Mouse (Mus musculus): ENCODE results near the gene Utp3. TPM values are rescaled to one million over a fixed set of nuclear protein-coding genes. Genes with fewer than 3 reads are reported as not detected.

The Utp3 gene
- polyA plus RNA-seq (2017; shearing (Covaris generic)) = 96.1 TPM

DNA sequence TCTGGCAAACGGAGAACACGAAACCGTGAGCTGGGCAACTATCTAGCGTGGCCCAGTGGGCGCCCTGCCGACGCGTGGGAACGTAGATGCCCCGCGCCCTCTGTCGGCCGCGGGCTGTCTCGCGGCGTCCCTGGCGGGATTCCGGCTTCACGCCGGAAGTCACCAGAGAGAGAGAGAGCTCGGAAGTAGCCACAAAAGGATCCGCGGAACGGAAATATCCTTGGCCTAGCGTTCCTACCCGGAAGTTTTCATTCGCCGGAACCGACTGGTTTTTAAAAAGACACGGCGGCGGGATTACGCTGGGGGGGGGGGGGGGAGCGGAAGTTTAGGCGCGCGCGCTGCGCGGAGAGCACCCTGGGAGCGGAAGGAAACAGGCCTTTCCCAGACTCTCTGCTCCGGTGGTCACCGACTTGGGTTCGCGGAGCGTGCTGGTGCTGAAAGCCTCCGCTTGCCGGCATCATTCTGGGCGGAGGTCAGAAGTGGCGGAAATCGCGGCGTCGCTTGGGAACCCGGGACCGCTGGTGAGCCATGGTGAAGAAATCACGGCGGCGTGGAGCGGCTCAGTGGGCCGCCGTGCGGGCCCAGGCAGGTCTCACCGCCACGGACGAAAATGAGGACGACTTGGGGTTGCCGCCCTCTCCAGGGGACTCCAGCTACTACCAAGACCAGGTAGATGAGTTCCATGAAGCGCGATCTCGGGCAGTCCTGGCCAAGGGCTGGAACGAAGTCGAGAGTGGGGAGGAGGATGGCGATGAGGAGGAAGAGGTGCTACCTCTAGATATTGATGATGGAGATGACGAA, at the start of gene Utp3:
Utp3 (plus strand) TSS at position 377 of the 801 bp plus-strand sequence.

DNA sequence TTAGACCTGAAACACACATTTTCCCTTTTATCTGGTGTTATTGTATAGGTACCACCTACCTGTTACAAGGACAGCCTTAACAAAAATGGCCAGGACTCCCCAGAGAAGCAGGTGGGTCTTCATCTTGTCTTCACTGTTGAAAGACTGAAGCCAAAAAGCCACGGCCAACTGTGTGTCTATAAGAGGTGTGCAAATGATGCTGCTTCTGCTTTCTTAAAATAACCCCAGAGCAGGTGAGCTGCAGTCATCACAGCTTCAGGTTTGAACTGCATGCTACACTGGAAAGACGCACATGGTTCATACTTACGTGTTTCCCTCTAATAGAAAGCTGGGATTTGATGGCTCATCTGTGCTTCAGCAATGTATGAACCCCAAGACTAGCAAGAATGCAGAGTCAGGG, 26.6 kb upstream of the Utp3 start, which contains the start of gene Jchain:
Jchain (minus strand) TSS at position 235 of the 400 bp plus-strand sequence.

DNA sequence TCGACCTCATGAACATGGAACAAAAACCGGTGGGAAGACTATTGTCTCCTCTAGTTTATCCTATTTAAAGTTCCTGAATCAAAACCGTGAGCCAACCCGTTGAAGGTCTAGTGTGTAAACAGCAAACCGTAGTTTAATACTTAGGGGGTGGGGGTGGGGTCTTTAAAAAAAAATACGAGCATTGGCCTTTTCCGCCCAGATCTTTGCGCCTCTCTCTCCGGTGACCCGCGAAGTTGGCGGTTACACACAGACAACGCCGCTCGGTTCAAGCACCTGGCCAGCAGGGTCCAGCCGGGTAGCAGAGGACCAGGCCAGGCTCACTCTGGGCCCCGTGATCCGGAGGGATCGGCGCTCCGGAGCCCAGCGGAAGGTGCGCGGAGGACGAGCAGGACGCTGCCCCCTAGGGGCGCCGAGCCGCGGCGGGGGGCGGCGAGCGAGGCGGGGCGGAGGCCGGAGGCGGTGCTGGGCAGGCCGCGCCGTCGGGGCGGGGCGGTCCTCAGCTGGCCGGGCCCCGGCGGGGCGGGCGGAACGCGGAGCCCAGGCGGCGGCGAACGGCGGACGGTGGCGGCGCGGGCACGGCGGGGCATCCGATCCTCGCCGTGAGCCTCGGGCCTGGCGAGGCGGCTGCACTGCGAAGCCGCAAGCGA, 10.4 kb downstream of the Utp3 start, which contains the start of gene Rufy3:
Rufy3 (plus strand) TSS at position 540 of the 647 bp plus-strand sequence.

Other genes with a start within 250 kb of the Utp3 start
- not detected for gene Prol1, start 237.2 kb upstream of the Utp3 start, polyA plus RNA-seq (2017; shearing (Covaris generic))
- gene Amtn, start 178.4 kb upstream of the Utp3 start, polyA plus RNA-seq (2017; shearing (Covaris generic)) = not detected
- not detected for gene Ambn, start 98.5 kb upstream of the Utp3 start, polyA plus RNA-seq (2017; shearing (Covaris generic))
- gene Enam, start 66.5 kb upstream of the Utp3 start, polyA plus RNA-seq (2017; shearing (Covaris generic)) = not detected
- gene Jchain, start 26.6 kb upstream of the Utp3 start, polyA plus RNA-seq (2017; shearing (Covaris generic)) = 1.2 TPM
- 10.1 TPM for gene Rufy3, start 10.6 kb downstream of the Utp3 start, polyA plus RNA-seq (2017; shearing (Covaris generic))
- gene Grsf1, start 121.7 kb downstream of the Utp3 start, polyA plus RNA-seq (2017; shearing (Covaris generic)) = 54.3 TPM
- 11.5 TPM for gene Mob1b, start 166.4 kb downstream of the Utp3 start, polyA plus RNA-seq (2017; shearing (Covaris generic))
- 62.5 TPM for gene Dck, start 210.5 kb downstream of the Utp3 start, polyA plus RNA-seq (2017; shearing (Covaris generic))